Mouse (Mus musculus) liver, adult 2 months (tissue): ENCODE results near the gene Rps6kb2.

Source experiments
- CTCF ChIP-seq: fragments of 200-500 bp; IDR thresholded peaks from 2 replicates; pipeline ENCODE4 v1.5.1; 2011; ENCODE audit warnings: low read depth, low read length, control low read depth
- POLR2A ChIP-seq: fragments of 200-500 bp; IDR thresholded peaks from 2 replicates; pipeline ENCODE4 v1.6.1; 2011; ENCODE audit warnings: low read length, control low read depth; ENCODE audit not compliant: insufficient read depth; ENCODE audit errors: extremely low read depth

GRCm38 (mm10) chr19:4152445-4153231 is 10.5 kb downstream of the Rps6kb2 start:
- TF ChIP-seq CTCF = no peak
- TF ChIP-seq POLR2A = no peak
